Mouse (Mus musculus) natural killer cell, adult 2 months (primary cell): ENCODE measurements around the gene Fndc9.

Source experiments
- DNase-seq, 2 experiments: peaks; one replicate each; pipeline ENCODE4 v3.0.0; 2022; ENCODE audit warnings: low spot score in 2 of 2

The Fndc9 gene

DNA sequence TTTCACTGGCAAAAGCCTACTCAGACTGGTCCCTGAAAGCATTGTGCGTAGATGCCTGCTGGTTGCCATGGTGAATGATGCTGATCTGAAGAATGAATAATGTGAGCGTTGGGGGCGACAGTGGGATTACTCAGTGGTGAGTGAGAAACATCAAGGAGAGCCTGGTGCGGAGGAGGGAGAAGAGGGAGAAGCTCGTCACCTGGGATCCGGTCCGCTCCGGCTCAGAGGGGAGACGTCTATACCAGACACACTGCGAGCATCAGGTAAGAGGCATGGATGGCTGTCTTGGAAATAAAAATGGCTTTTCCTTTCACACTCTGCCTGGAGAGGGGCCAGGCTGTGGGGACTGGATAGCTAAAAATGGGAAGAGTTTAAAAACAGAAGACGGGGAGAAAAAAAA lies at the start of gene Fndc9:
Fndc9 (plus strand) TSS at position 198 of the 400 bp plus-strand sequence.
- DNase-seq = no peak

DNA sequence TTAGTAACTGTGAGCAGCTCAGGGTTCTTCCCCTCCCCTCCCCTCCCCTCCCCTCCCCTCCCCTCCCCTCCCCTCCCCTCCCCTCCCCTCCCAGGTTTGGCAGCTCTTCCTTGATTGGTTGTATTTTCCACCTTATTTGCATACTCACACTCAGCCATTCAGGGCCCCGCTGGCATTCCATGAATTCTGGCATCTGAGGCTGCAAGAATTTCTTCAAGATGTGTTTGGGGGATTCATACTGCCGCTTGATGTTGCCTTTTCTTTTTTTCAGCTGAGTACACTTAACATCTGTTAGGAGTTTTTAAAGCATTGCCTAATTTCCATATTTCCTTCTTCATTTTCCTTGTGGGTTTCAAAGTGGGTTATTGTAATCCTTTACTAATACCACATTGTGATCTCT lies 47.0 kb upstream of the Fndc9 start:
- DNase-seq = no peak

DNA sequence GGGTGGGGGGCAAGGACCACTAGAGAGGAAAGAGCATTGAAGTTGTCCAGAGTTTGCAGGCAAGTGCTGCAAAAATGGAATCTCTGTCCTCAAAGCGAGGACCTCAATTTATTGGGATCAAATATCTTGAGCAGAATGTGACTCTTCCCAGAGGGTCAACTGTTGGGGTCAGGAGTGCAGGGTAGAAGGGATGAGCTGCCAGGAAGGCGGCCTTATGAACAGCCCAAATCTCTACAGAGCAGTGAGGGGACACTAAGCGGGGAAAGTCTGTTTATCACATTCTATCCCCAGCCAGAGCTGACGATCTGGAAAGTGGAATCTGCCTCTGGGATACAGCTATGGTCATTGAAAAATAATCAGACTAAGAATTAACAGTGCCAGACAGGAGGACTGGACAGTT lies 41.2 kb upstream of the Fndc9 start:
- no peak for DNase-seq

DNA sequence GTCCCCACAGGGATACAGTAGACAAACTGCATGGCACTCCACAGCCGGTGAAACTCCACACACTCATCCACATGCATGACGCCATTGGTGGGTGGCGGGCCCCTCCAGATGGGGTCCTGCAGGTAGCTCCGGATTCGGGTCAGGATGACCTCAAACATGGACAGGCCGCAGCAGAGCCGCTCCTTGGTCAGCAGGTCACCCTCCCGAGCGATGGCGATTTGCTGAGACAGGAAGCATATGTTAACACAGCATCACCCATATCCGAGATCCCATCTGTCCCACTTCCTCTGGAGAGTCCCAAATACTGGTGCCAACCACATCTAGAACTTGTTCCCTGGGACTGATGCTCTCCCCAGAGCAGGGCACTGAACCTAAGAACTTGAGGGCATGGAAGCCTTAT lies 34.7 kb upstream of the Fndc9 start:
- DNase-seq = no peak

DNA sequence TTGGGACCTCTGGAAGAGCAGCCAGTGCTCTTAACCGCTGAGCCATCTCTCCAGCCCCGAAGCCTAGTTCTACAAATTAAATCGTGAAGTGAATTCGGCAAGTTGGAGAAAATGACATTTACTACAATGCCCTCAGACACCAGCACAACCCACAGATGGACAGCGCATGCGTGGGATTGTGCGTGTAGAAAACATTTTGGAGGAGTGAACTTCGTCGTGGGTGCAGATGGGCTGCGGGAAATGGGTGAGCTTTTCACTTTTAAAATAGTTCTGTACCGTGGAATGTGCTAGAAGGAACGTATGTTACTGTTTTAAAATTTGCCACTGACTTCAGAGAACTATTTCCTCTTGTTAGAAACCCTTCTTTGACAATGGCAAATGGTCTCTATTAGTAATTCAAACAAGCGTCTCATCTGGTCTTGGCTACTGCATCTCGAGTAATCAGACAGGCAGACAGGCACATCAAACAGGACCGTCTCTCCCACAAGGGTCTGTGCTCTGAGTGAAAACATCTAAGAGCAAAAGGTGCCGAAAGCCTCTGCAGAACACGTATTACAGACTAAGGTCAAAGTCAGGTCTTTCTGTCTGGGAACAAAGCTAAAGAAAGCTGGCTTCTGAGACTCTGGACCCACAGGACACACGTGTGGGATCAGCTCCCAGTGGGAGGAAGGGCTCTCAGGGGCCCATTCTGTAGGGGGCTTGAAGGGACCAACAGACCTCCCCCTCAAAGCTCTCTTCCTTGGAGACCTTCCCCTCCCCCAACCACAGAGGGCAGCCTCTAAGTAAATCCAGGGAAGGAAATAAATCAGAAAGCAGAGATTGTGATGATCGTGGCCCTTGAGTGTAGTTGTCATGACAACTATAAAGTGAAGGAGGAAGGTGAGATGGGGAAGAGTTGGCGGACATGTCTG lies 33.4 kb upstream of the Fndc9 start:
- DNase-seq = no peak

DNA sequence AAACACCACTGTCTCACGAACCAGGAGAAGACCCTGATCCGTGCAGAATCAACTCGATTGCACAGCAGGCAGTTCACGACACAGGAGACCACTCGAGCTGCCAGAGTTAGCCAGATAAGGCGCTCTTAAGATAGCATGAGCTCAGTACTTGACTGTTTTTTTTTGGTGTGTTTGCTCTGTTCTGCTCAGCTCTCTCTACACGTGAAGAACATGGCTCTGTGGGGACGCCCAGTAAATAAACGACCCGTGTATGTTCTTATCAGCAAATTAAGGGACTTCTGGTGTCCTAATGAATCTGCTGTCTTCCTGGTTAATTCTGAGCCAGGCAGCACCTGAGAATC lies 32.8 kb upstream of the Fndc9 start:
- no peak for DNase-seq

DNA sequence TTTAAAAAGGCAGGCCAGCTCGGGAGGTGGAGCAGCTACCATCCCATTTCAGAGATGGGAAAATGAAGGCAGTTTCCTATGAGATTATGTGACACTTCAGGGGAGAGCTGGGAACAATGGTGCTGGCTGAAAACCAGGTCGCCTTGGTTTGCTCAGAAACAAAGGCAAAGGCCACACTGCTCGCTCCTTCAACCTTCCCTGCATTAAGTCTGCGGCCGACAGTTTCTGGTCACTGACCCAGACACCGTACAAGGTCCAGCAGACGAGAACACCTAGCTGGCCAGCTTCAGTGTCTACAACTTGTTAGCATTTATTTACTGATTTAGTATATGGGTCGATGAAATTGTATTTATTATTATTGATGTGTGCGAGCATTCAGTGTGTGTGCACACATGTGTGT lies 30.5 kb upstream of the Fndc9 start:
- DNase-seq = no peak

DNA sequence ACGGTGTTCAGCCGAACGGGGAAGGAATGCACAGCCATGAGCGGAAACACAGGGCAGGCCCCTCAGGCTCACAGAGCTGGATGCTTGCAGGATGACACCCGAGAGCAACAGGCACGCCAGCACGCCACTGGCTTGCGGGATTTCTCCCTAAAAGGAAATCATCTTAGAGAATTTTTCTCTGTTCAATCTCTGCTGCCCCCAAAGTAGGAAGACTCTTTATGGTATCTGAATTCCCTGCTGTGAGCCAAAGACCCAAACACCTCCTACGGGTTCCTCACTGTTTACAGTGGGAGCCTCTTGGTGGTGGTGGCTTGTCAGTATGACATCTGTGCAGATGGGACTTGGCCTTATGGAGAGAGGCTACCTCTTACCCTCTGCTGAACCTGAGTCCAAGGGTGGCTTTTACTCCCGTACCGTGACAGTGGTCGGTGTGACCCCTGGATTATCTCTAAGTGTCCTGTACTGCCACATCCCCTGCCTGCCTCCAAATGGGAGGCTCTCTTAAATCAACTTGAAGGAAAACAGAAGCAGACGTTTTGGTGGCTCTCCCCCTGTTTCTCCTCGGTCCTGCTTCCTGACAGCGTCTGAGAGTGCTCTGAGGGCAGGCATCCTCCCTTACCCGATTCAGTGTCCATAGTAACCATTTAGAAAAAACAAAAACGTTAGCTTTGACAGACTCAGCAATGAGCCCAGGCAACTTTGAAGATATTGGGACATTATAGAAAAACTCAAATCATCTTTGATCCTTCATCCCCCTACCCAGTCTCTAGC lies 29.5 kb upstream of the Fndc9 start:
- DNase-seq = no peak

DNA sequence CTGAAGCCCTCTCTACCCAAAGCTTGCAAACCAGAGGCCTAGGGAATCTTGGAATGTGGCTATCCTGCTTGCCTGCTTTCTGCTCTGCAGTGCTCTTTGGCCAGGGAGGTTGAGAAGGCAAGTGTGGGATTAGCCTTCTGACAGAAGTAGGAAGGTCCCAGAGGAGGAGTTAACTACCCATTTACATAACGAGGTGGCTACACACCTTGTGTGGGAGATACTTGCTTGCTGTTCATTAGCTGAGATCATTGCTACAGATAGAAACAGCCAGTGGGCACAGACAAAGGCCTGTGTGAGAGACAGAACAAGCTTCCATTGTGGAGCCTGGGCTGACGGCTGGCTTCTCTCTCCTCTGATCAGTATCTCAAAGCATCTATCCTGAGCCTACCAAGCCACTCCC lies 25.4 kb upstream of the Fndc9 start:
- DNase-seq = no peak

DNA sequence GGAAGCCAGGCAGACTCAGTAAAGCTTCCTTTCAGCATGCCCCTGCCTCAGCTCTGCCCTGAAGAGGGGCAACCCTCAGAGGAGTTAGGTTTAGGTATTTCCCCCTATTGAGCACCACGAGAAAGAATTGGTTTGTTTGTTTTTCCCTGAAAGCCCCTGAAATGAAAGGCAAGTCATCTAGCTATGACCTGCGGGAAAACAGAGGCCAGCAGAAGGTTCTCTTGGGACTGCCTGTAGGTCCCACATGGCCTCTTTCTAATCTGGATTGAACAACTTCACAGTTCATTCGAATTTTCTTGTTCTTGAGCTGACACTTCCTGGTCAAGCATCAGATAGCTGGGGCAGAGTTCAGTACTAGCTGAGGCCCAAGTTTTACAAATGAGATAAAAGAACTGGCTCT lies 23.5 kb upstream of the Fndc9 start:
- DNase-seq = no peak

DNA sequence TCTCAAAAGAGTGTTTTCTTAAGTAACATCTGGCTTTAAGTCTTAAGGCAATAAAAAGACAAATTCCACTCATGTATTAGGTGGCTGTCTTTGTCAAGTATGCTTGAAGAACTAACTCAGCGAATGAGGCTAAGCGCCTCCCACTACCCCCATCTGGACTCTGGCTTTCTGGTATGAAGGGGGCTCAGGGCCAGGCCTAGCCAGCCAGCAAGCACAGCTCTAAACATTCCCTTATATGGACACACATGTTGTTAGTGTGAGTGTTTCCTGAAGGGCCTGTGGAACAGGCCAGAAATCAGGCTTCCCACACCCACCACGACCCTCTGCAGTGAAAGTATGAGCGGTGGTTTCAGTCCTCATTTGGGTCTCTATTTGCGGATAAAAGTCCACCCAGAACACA lies 21.5 kb upstream of the Fndc9 start:
- DNase-seq = no peak

DNA sequence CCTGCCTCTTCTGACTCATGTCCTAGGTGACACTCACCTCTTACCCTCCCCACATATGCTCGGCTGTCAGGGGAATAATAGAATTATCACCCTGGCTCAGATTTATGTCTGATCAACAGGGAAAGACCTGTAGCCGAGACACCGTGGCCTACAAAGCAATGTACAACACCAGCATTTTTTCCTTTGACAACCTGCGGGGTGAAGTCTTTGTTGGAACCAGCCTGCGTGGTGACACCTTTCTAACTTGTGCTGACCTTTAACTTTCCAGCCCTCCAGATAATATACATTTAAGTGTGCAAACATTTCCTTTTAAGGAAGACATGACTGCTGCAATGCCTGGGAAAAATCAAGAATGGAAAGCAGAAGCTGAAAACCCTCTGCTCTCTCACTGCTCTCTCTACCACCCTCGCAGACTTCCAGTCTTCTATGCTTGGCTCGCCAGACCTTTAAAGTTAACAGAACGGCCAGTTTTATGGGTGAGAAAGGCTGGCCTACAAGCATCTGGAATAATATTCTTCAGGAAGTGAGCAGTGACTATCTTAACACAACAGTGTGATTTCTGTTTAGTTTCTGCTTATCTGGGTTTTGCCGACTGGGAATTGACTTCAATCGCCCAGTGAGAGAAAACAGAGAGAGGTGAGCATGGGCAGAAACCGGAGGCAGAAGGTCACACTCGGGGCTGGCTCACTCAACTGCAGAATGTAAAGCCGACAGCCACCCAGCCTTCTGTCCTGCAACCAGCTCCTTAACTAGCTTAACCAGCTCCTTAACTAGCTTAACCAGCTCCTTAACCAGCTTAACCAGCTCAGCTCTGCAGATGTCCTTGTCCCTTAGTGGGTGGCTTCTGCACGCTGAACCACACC lies 20.7 kb upstream of the Fndc9 start:
- no peak for DNase-seq

DNA sequence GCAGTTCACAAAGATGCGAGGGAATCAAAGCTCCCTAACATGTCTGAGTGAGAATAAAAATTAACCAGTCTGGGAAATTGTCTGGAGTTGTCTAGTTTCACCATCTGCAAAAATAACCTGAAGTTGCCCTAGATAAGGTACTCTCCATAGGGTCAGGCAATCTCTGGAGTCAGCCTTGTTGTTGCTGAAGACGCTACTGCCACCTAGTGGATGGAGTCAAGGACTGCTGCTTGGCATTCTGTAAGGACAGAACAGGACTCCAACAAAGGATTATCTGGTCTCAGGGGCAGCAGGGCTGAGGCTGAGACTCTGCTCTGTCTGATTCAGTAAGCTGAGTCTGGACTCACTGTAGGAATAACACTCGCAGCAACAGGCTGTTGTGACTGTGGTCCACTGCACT lies 20.0 kb upstream of the Fndc9 start:
- peak; percentile 35 to 51 for DNase-seq

DNA sequence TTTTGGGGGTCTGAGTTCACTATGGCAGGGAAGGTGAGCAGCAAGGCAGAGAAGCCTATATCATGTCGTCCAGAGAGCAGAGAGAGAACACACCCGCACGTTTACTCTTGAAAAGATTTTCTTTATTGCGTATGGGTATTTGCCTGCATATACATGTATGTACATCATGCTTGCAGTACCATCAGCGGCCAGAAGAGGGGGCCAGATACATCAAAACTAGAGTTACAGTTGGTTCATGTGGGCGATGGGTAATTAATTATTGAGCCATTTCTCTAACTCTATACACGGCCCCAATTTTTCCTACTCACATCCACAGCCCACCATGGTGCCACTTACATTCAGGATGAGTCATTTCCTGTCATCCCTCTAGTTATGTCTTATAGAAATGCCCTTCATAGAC lies 18.7 kb upstream of the Fndc9 start:
- peak; percentile 36 to 50 for DNase-seq

DNA sequence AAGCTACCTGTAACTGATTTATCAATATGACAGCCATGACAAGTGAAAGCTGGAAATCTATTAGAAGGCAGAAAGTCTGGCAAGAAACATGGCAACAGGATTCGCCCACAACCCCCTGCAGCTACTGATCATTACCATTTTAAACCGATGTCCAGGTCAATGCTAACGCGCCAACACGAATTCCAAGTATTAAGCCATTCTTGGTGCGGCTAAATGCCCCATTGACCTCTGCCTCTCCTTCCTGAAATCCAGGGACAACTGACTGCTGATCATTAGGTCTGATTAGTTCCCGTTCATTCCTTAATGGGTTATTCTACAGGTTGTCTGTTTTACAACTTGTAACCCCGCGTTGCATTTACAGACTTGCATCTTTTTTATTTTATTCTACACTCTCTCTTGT lies 17.6 kb upstream of the Fndc9 start:
- no peak for DNase-seq

DNA sequence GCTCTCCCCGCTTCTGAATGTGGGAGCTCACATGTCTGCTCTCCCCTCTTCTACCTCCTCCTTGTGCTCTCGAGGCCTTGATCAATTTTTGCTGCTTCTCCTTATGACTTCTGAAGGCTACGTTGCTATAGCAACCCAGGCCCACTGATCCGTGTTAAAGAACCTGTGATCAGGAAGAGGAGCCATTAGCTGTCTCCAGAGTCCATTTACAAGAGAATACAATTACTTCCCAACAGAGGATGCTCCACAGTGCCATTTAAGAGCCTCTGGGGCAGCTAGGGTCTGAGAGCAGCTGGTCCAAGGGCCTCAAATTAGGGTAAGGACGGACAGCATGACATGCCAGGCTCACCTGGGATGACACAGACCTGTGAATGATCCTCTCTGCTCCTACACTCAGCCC lies 16.7 kb upstream of the Fndc9 start:
- no peak for DNase-seq

DNA sequence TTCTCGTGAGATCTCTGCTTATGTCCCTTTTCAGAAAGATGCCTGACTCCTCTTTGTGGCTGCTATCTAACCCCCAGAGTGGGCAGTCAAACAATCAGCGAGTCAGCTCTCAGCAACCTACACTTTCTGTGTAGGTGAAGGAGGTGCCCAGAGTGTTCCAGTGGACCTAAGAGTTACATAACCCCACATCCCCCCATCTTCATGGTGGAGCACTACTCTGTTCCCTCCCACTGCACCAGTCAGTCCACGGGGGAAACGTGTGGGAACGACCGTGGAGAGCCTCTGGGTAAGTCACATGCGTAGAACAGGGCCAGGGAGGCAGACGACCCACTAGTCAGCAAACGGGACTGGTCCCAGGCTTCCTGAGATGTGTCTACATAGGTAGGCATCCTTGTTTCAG lies 16.0 kb upstream of the Fndc9 start:
- no peak for DNase-seq

DNA sequence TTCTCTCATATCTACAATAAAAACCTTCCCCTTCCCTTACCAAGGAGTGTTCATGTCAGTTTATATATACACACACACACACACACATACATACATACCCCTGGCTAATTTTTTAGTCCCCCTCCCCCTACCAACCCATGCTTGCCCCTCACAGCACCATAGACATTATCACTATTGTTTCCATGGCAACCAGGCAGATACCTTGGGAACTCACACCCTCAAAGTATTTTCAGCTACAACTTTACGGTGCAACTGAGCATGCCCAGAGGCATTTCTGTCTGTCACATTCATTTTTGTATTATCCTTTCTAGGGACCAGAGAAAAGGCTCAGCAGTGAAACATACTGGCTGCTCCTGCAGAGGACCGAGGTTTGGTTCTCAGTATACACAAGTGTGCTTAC lies 15.1 kb upstream of the Fndc9 start:
- DNase-seq = no peak

DNA sequence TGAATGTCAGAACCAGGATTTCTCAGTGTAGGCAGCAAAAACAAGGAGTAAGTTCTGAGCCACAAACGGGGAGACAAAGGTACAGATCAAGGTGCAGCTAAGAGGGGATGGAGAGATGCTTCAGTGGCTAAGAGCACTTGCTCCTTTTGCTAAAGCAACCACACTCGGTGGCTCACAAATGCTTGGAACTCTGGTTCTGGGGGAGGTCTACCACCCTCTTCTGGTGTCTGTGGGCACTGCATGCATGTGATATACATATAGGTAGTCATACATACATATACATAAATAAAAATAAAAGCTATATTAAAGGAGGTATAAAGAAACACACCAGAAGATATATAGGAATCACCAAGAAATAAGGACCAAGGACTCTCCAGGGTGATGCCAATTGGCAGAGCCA lies 11.8 kb upstream of the Fndc9 start:
- no peak for DNase-seq

DNA sequence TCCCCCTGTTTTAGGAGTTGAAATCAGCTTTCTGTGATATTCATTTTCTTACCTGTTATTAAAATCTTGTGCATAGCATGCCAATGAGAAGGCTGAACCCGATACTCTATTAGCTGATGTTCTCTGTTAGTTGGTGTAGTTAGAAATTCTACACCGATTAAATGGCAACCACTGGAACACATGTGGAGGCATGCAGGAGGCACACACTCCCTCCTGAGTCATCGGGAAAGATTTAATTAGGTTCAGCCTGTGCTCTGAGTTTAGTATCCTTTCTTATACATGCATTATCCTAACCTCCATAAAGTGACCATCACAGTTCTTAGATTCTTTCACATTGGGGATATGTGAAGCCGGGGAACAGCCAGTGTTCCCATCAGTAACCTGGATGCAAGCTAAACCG lies 10.0 kb upstream of the Fndc9 start:
- no peak for DNase-seq

DNA sequence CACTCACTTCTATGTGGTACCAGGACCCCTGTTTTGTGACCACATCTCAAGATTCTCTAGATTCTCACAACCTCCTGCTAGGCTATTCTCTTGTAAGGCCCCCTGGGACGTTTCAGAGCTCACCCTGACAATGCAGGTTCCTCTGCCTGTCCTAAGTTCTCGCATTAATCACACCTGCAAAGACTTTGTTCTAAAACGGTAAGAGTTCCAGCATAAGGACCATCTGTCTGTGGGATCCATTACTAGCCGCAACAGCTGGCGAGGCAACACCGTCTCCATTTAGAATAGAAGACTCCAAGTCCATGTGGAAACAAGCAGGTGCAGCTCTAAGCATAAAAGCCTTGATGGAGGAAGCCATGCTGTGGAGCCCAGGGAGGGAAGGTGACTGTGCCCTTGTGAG lies 5.1 kb upstream of the Fndc9 start:
- no peak for DNase-seq

DNA sequence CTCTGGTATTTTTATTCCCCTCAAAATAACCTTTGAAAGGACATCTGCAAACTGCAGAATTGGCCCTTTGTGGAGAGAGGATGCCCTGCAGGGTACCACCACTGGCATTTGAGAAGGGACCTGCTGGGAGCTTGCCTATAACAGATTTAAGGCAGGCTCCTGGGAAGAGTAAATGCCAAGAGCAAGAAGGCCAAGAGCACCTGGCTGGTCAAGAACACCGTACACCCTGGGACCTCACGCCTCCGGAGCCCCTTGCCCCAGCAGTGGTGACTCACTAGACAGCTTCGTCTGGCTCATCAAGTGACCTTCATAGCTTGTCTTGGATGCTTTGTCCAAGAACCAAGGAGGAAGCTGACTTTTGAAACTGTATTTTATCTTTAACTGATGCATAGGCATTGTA lies 2.5 kb upstream of the Fndc9 start:
- DNase-seq = no peak
